Mouse (Mus musculus): ENCODE results near the gene Slc22a17.

Gene Slc22a17

GRCm38 (mm10) chr14:54939434-54940175, 26.7 kb upstream of the Slc22a17 start:
- DNase-seq (ENCODE audit: low spot score in 2 of 2) = peak; percentile 42 to 72

GRCm38 (mm10) chr14:54938431-54939219, 25.7 kb upstream of the Slc22a17 start:
- DNase-seq (ENCODE audit: low spot score in 2 of 2) = no peak

GRCm38 (mm10) chr14:54937361-54938182, 24.6 kb upstream of the Slc22a17 start:
- DNase-seq (ENCODE audit: low spot score in 2 of 2) = no peak

- DNase-seq (ENCODE audit: low spot score in 2 of 2) = no peak
Measured at GRCm38 (mm10) chr14:54936831-54937160, 23.9 kb upstream of the Slc22a17 start.

- DNase-seq (ENCODE audit: low spot score in 2 of 2) = no peak
Measured at GRCm38 (mm10) chr14:54935904-54936830, 23.2 kb upstream of the Slc22a17 start, which contains the start of gene Cmtm5. TSS of gene Cmtm5 (plus strand) at chr14:54936261.

GRCm38 (mm10) chr14:54932645-54933150, 19.8 kb upstream of the Slc22a17 start, which contains the start of gene Il25:
TSS of gene Il25 (plus strand) at chr14:54932695.
- DNase-seq (ENCODE audit: low spot score in 2 of 2) = no peak

GRCm38 (mm10) chr14:54930431-54930830, 17.5 kb upstream of the Slc22a17 start:
- DNase-seq (ENCODE audit: low spot score in 2 of 2) = no peak

GRCm38 (mm10) chr14:54929801-54930200, 16.9 kb upstream of the Slc22a17 start:
- no peak for DNase-seq (ENCODE audit: low spot score in 2 of 2)

- no peak for DNase-seq (ENCODE audit: low spot score in 2 of 2)
Measured at GRCm38 (mm10) chr14:54927296-54927695, 14.4 kb upstream of the Slc22a17 start.

GRCm38 (mm10) chr14:54926401-54927158, 13.6 kb upstream of the Slc22a17 start:
- no peak for DNase-seq (ENCODE audit: low spot score in 2 of 2)

GRCm38 (mm10) chr14:54925349-54926342, 12.7 kb upstream of the Slc22a17 start, which contains the start of gene Efs:
TSS of gene Efs (minus strand) at chr14:54926126.
- DNase-seq (ENCODE audit: low spot score in 2 of 2) = peak in 1 of 2 experiments; percentile 12

- no peak for DNase-seq (ENCODE audit: low spot score in 2 of 2)
Measured at GRCm38 (mm10) chr14:54924641-54925348, 11.9 kb upstream of the Slc22a17 start.

- no peak for DNase-seq (ENCODE audit: low spot score in 2 of 2)
Measured at GRCm38 (mm10) chr14:54920076-54920685, 7.2 kb upstream of the Slc22a17 start.

- DNase-seq (ENCODE audit: low spot score in 2 of 2) = no peak
Measured at GRCm38 (mm10) chr14:54913343-54913742, 411 bp upstream of the Slc22a17 start.

GRCm38 (mm10) chr14:54912109-54912850, 652 bp downstream of the Slc22a17 start:
- DNase-seq (ENCODE audit: low spot score in 2 of 2) = no peak

GRCm38 (mm10) chr14:54908682-54909081, 4.2 kb downstream of the Slc22a17 start:
- DNase-seq (ENCODE audit: low spot score in 2 of 2) = no peak

GRCm38 (mm10) chr14:54903641-54904040, 9.3 kb downstream of the Slc22a17 start:
- DNase-seq (ENCODE audit: low spot score in 2 of 2) = no peak

All from thymus, postnatal 10 days (tissue).